Mouse (Mus musculus) liver, postnatal 0 days (tissue): ENCODE measurements around the gene Gmds. TPM values are rescaled to one million over a fixed set of nuclear protein-coding genes. Genes with fewer than 3 reads are reported as not detected.

Experiments used
- ATAC-seq: fragments of 200-750 bp; cut with Nextera tagmentation; 2 replicates; pipeline ENCODE4 v1.8.0; 2017; ENCODE audit warnings: mild to moderate bottlenecking, moderate library complexity
- DNase-seq: peaks from one replicate; pipeline ENCODE4 v3.0.0-alpha.2; 2016
- H3K27ac ChIP-seq: fragments of 300-500 bp; sonication (generic); 2 replicates; pipeline ENCODE4 v1.5.1; 2014; ENCODE audit warnings: antibody characterized with exemption, moderate library complexity, mild to moderate bottlenecking, low read depth
- H3K27me3 ChIP-seq: fragments of 300-500 bp; sonication (generic); 2 replicates; pipeline ENCODE4 v1.6.1; 2014; ENCODE audit warnings: low read length, control low read depth, mixed read lengths; ENCODE audit not compliant: insufficient read depth
- H3K36me3 ChIP-seq: fragments of 300-500 bp; sonication (generic); replicated peaks from 2 replicates; pipeline ENCODE4 v1.6.1; 2014; ENCODE audit warnings: mild to moderate bottlenecking, control low read depth, low read length, moderate library complexity, mixed read lengths; ENCODE audit not compliant: insufficient read depth
- H3K4me1 ChIP-seq: fragments of 300-500 bp; sonication (generic); 2 replicates; pipeline ENCODE4 v1.6.1; 2014; ENCODE audit warnings: antibody characterized with exemption, mild to moderate bottlenecking, control low read depth; ENCODE audit not compliant: insufficient read depth
- H3K4me2 ChIP-seq: fragments of 300-500 bp; sonication (generic); 2 replicates; pipeline ENCODE4 v1.6.1; 2014; ENCODE audit warnings: low read depth, mild to moderate bottlenecking, low read length, moderate library complexity, mixed read lengths
- H3K4me3 ChIP-seq: fragments of 300-500 bp; sonication (generic); 2 replicates; pipeline ENCODE4 v1.5.1; 2014; ENCODE audit warnings: low read depth, low read length
- H3K9ac ChIP-seq: fragments of 300-500 bp; sonication (generic); replicated peaks from 2 replicates; pipeline ENCODE4 v1.6.1; 2014; ENCODE audit warnings: mild to moderate bottlenecking, moderate library complexity
- H3K9me3 ChIP-seq: fragments of 300-500 bp; sonication (generic); 2 replicates; pipeline ENCODE4 v1.6.1; 2016; ENCODE audit warnings: mild to moderate bottlenecking, control low read depth, low read length, mixed read lengths
- CTCF ChIP-seq: sonication (generic); IDR thresholded peaks from 2 replicates; pipeline ENCODE4 v1.5.1; 2016; ENCODE audit warnings: antibody characterized with exemption, low read depth
- EP300 ChIP-seq: IDR thresholded peaks from 2 replicates; pipeline ENCODE4 v1.6.1; 2016; ENCODE audit warnings: antibody characterized with exemption, low read depth, mild to moderate bottlenecking
- WGBS: fragments of 180-500 bp; shearing (Covaris S2); extraction: QIAGEN DNeasy Blood & Tissue Kit; methylation state at CpG from one replicate; pipeline ENCODE4 v1.1.7; 2014; ENCODE audit not compliant: insufficient replicate concordance; 5-methylcytosine and 5-hydroxymethylcytosine counted together
- polyA plus RNA-seq: library from polyadenylated mRNA; unstranded; fragments of >200 nt; fragmentation: Nextera tagmentation; extraction: Ambion mirVana; gene quantifications from 2 replicates; pipeline ENCODE4 v1.2.1, GENCODE M21; 2015

Gene Gmds
- polyA plus RNA-seq, 1 experiment from 2014 or later: 4.9 TPM

DNA sequence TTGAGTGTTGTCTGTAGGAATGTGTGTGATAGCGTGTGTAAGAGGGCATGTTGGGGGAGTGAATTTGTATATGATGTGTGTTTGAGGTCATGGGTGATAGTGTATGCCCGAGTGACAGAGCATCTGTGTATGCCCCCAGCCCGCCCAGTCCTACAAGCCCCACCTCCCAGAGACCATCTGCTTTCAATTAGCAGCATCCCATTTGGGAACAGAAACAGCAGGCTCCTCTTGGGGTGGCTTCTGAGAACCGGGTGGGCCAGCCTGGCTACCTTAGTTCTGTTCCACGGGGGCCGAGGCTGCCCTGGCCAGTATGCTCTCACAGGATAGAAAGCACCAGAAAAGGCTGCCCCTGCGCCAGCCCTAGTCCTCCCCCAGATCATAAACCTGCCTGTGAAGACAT, 520.2 kb downstream of the Gmds start:
- DNase-seq: no peak
- no peak overlapping the region for H3K4me3 ChIP-seq
- WGBS: 70% methylated on average over 7 of the region's 7 CpGs
- no peaks in the 10 kb centered on the region for H3K9me3 ChIP-seq
- no peak overlapping the region for H3K9ac ChIP-seq
- H3K4me1 ChIP-seq: 0 out of 2 replicates have a peak, but pooled peaks cover 4% of the 10 kb centered on the region
- H3K36me3 ChIP-seq: no peaks in the 10 kb centered on the region
- H3K27me3 ChIP-seq: peaks cover 21% of the 10 kb centered on the region
- no peak overlapping the region for H3K27ac ChIP-seq
- no peak for TF ChIP-seq EP300
- no peak for TF ChIP-seq CTCF
- no peak overlapping the region for H3K4me2 ChIP-seq
- no peak for ATAC-seq

DNA sequence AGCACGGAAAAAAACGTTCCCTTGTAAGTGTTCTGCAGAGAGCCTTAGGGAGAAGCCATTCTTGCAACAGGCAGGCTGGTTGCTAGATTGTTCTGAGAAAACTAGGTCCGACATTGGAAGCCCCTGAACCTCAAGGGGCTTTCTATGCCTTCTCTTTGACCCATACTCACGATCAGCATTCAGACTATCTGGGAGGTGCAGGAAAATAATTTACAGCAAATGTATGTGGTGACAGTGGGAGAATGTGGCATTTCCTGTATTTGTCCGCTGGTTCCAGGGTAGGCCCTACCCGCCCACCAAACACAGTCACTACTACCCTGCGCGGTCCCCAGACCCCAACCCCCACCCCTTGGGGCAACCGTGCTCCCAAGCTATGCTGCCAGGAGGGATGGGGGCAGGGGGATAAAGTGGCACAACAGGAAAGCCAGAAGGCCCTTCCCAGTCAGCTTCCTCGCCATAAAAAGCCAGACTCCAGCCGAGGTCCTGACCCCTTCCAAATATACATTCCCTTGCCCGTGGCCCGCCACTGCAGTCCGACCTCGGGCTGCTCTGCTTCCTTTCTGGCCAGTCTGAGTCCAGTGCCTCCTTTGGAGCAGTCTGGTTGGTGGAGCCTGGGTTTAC, 523.0 kb downstream of the Gmds start:
- 48% methylated on average over 14 of the region's 15 CpGs for WGBS
- Histone ChIP-seq H3K4me2 (no peak overlapping the region), H3K27me3 (peaks cover 48% of the 10 kb centered on the region), H3K36me3 (no peaks in the 10 kb centered on the region), H3K4me1 (no peaks in the 10 kb centered on the region), H3K4me3 (no peak overlapping the region), H3K27ac (no peak overlapping the region), H3K9me3 (no peaks in the 10 kb centered on the region), H3K9ac (no peak overlapping the region)
- DNase-seq: no peak
- TF ChIP-seq EP300 (no peak), CTCF (no peak)
- ATAC-seq: no peak

DNA sequence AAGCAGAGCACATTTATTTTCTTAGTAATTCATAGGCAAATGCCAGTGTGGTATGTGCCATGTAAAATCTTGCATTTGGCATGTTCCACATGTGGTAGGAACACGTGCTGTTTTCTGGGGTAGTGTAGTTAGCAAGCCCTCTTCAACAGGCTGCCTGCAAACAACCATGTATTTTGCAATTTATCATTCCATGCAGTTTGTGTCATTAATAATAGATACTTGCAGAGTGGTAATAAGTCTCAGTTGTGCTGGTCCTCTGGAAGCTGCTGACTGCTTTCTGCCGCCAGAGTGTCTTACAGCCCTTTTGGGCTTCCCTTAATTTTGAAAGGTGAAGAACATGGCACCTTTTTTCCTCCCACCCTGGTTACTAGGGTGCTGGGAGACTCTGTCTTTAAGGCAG, 525.8 kb downstream of the Gmds start:
- DNase-seq (no peak), ATAC-seq (no peak)
- no peaks in the 10 kb centered on the region for H3K9me3 ChIP-seq
- H3K9ac ChIP-seq: no peak overlapping the region
- peaks cover 72% of the 10 kb centered on the region for H3K27me3 ChIP-seq
- no peaks in the 10 kb centered on the region for H3K36me3 ChIP-seq
- H3K27ac ChIP-seq: no peak overlapping the region
- no peak overlapping the region for H3K4me2 ChIP-seq
- WGBS: 70% methylated on average over 2 of the region's 2 CpGs
- no peak overlapping the region for H3K4me3 ChIP-seq
- TF ChIP-seq EP300: no peak
- TF ChIP-seq CTCF: no peak
- H3K4me1 ChIP-seq: peaks cover 10% of the 10 kb centered on the region; the same call in 1 of the 2 replicates

DNA sequence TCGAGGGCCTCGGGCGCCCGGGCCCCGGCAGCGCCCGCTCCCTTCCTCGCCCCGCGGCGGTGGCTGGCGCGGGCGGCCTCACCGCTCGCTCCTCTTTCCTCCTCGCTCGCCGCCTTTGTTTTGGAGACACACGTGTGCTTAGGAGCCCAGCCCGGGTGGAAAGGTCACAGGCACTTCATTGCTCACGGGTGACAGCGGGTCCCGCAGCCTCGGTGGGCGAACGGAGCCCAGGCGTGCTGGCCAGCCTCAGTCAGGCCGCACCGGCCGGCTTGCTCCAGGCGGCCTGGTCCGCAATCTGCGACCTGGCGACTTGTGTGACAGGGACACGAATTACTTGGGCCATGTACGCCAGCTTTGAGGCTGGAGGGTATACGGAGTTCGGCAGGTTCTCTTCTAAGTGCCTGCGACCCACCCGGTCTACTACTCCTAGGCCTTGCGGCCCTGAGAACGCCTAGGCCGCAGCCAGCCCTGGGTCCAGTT, 527.0 kb downstream of the Gmds start:
- TF ChIP-seq EP300 (no peak), CTCF (no peak)
- peaks cover 81% of the 10 kb centered on the region for H3K27me3 ChIP-seq
- WGBS: 33% methylated on average over 26 of the region's 44 CpGs
- H3K4me1 ChIP-seq: peaks cover 16% of the 10 kb centered on the region
- peak overlapping the region; percentile 61 for H3K4me2 ChIP-seq
- no peak overlapping the region for H3K27ac ChIP-seq
- ATAC-seq: no peak
- H3K9ac ChIP-seq: no peak overlapping the region
- H3K9me3 ChIP-seq: no peaks in the 10 kb centered on the region
- no peak for DNase-seq
- H3K4me3 ChIP-seq: peak overlapping the region; percentile 35
- H3K36me3 ChIP-seq: no peaks in the 10 kb centered on the region

DNA sequence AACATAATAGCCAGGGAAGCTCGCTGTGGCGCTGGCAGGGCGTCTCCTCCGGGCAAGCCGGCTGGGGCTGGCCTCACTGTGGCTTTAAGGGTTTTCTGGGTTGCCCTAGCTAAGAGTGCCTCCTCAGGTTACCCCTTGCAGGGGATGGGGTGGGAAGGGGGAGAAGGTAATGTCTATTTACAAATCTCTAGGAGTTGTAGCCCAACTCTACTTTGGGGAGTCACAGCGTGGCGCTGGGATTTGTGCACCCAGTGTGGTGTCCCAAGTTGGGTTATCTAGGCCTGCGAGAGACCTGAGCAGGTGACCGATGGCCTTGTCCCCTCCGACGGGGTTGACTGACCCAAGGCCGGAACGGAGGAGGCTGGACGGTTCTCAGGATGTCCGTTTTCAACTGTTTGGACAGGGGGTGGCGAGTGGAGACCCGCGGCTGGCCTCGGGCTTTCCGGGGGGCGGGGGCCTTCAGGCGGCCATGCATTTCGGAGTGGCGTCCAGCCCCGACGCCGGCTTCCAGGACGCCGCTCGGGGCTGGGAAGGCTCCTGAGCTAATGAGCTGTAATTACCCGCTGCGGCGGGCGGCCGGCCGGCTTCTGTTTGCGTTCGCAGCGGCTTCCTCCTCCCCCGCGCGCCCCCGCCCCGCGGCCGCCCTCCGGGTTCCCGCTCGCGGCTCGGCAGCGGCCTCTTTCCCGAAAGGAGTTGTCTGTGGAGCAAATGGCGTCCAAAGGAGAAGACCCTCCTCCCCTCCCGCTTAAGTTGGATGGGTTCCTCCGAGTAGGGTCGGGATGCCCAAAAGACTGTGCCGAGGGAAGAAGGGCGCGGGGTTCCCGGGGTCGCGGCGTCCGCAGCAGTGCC, 527.6 kb downstream of the Gmds start:
- ATAC-seq: no peak
- H3K36me3 ChIP-seq: no peaks in the 10 kb centered on the region
- H3K27me3 ChIP-seq: peaks cover 88% of the 10 kb centered on the region
- no peak for DNase-seq
- peak overlapping the region; percentile 61 for H3K4me2 ChIP-seq
- peaks cover 19% of the 10 kb centered on the region for H3K4me1 ChIP-seq
- WGBS: 3% methylated on average over 43 of the region's 65 CpGs
- H3K9me3 ChIP-seq: no peaks in the 10 kb centered on the region
- TF ChIP-seq EP300 (no peak), CTCF (no peak)
- H3K27ac ChIP-seq: no peak overlapping the region
- H3K4me3 ChIP-seq: peak overlapping the region; percentile 35
- no peak overlapping the region for H3K9ac ChIP-seq

DNA sequence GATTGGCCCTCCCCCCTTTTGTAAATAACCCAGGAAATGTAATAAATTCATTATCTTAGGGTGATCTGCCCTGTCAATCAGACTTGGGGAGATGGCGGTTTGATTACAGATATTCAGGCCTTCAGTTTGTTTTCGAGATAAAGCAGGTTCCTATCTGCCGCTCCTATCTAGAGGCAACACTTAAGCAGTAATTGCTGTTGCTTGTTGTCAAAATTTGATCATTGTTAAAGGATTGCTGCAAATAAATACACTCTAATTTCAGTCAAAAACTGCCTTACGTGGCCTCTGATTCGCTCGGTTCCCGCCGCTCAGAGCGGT, 528.2 kb downstream of the Gmds start:
- Histone ChIP-seq H3K36me3 (no peaks in the 10 kb centered on the region), H3K9me3 (no peaks in the 10 kb centered on the region), H3K4me1 (peaks cover 19% of the 10 kb centered on the region), H3K27ac (no peak overlapping the region), H3K4me3 (peak overlapping the region; percentile 35; the same call in 1 of the 2 replicates), H3K27me3 (peaks cover 90% of the 10 kb centered on the region), H3K9ac (no peak overlapping the region), H3K4me2 (0 out of 2 replicates have a peak overlapping the region, but pooled peaks have one; percentile 61)
- ATAC-seq (no peak), DNase-seq (no peak)
- 7% methylated on average over 9 of the region's 9 CpGs for WGBS
- no peak for TF ChIP-seq CTCF
- no peak for TF ChIP-seq EP300
